Mouse (Mus musculus) liver, adult 2 months (tissue): ENCODE results near the gene Hpcal1.
"Not testable (repeated sequence)": the region's sequence is repeated elsewhere in the genome, so short reads cannot be mapped to it uniquely, and the experiment has no call there.

ENCODE experiments used
- CTCF ChIP-seq: fragments of 200-500 bp; IDR thresholded peaks from 2 replicates; pipeline ENCODE4 v1.5.1; 2011; ENCODE audit warnings: low read depth, low read length, control low read depth
- POLR2A ChIP-seq: fragments of 200-500 bp; IDR thresholded peaks from 2 replicates; pipeline ENCODE4 v1.6.1; 2011; ENCODE audit warnings: low read length, control low read depth; ENCODE audit not compliant: insufficient read depth; ENCODE audit errors: extremely low read depth

DNA sequence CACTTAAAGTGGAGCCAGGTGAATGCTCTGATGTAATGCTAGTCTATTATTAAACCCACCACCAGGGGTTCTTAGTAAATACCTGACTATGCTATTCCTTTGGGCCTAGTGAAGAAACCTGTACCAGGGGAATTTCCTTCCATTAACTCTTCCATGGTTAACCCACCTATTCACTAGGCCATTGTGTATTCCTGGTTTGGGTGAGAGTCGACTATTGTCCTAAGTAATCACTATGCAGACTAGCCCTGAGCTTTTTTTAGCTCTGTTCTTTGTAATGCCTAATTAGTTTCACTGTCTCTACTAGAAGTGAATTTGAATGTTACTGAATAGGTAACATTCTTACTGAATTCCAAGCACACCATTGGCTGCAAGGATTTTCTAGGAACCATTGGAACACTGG, 144.6 kb downstream of the Hpcal1 start:
- TF ChIP-seq POLR2A, CTCF: not testable (repeated sequence)
